Mouse (Mus musculus) forebrain, postnatal 0 days (tissue): ENCODE data around the gene Prkca. TPM values are rescaled to one million over a fixed set of nuclear protein-coding genes. Genes with fewer than 3 reads are reported as not detected.

ENCODE experiments used
- ATAC-seq: fragments of 200-750 bp; cut with Nextera tagmentation; 2 replicates; pipeline ENCODE4 v1.8.0; 2017; ENCODE audit warnings: mild to moderate bottlenecking, moderate library complexity
- DNase-seq: peaks from one replicate; pipeline ENCODE4 v3.0.0-alpha.2; 2015
- H3K27ac ChIP-seq: fragments of 300-500 bp; sonication (generic); 2 replicates; pipeline ENCODE4 v1.5.1; 2014; ENCODE audit warnings: low read depth, mild to moderate bottlenecking, antibody characterized with exemption, low read length, moderate library complexity, mixed read lengths
- H3K27me3 ChIP-seq: fragments of 300-500 bp; sonication (generic); 2 replicates; pipeline ENCODE4 v1.6.1; 2014; ENCODE audit warnings: mild to moderate bottlenecking, low read length, mixed read lengths; ENCODE audit not compliant: insufficient read depth
- H3K36me3 ChIP-seq: fragments of 300-500 bp; sonication (generic); 2 replicates; pipeline ENCODE4 v1.6.1; 2014; ENCODE audit warnings: mild to moderate bottlenecking, moderate library complexity; ENCODE audit not compliant: insufficient read depth
- H3K4me1 ChIP-seq: fragments of 300-500 bp; sonication (generic); 2 replicates; pipeline ENCODE4 v1.6.1; 2014; ENCODE audit warnings: antibody characterized with exemption; ENCODE audit not compliant: insufficient read depth
- H3K4me2 ChIP-seq: fragments of 300-500 bp; sonication (generic); 2 replicates; pipeline ENCODE4 v1.6.1; 2014; ENCODE audit warnings: low read depth, mild to moderate bottlenecking, moderate library complexity
- H3K4me3 ChIP-seq: fragments of 300-500 bp; sonication (generic); 2 replicates; pipeline ENCODE4 v1.5.1; 2014; ENCODE audit warnings: low read depth, low read length, mixed read lengths
- H3K9ac ChIP-seq: fragments of 300-500 bp; sonication (generic); 2 replicates; pipeline ENCODE4 v1.6.1; 2014; ENCODE audit warnings: mild to moderate bottlenecking
- H3K9me3 ChIP-seq: fragments of 300-500 bp; sonication (generic); 2 replicates; pipeline ENCODE4 v1.6.1; 2016; ENCODE audit warnings: low read length
- CTCF ChIP-seq: sonication (generic); IDR thresholded peaks from 2 replicates; pipeline ENCODE4 v1.5.1; 2016; ENCODE audit warnings: antibody characterized with exemption, control low read depth, low read depth
- WGBS: fragments of 180-500 bp; shearing (Covaris S2); extraction: QIAGEN DNeasy Blood & Tissue Kit; methylation state at CpG from one replicate; pipeline ENCODE4 v1.1.7; 2014; 5-methylcytosine and 5-hydroxymethylcytosine counted together
- polyA plus RNA-seq: library from polyadenylated mRNA; unstranded; fragments of >200 nt; fragmentation: Nextera tagmentation; extraction: Ambion mirVana; gene quantifications from 2 replicates; pipeline ENCODE4 v1.2.1, GENCODE M21; 2015
- total RNA-seq: library from RNA; depleted of rRNA; stranded (reverse); fragments of >200 nt; gene quantifications from 2 replicates; pipeline ENCODE4 v1.2.3, GENCODE M21; 2014

Gene Prkca
- total and polyA plus RNA-seq, 2 experiments from 2014 or later = 5.0 to 30.0 TPM

- Histone ChIP-seq H3K4me3 (no peak overlapping the region), H3K36me3 (no peaks in the 10 kb centered on the region), H3K9me3 (no peaks in the 10 kb centered on the region), H3K27me3 (no peaks in the 10 kb centered on the region), H3K27ac (no peak overlapping the region), H3K4me2 (no peak overlapping the region), H3K9ac (no peak overlapping the region), H3K4me1 (no peaks in the 10 kb centered on the region; the same call in 1 of the 2 replicates)
- DNase-seq (no peak), ATAC-seq (no peak)
- 62% methylated on average over 5 of the region's 5 CpGs for WGBS
- no peak for TF ChIP-seq CTCF
These were observed 31.2 kb downstream of the Prkca start for GRCm38 (mm10) chr11:108312516-108312915.

DNA sequence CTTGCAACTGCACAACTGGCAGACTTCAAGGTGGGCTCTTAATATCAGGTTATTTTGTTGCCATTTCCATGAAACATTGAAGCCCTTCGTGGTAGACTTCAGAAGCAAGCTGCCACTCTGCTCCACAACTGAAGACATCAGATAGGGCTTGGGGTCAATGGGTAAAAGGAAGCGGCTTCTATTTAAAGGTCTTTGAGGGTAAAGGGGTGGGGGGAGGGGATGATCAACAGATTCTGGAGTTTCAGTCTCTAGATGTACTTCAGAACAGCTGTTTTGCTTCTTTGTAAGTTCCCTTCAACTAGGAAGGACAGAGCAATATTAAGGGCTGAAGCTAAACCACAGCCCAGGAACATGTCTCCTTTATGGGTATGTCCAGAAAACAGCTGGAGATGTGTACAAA is 31.8 kb downstream of the Prkca start:
- Histone ChIP-seq H3K27me3 (no peaks in the 10 kb centered on the region), H3K4me1 (no peaks in the 10 kb centered on the region; the same call in 1 of the 2 replicates), H3K36me3 (no peaks in the 10 kb centered on the region), H3K4me2 (no peak overlapping the region), H3K9me3 (no peaks in the 10 kb centered on the region), H3K27ac (no peak overlapping the region), H3K9ac (no peak overlapping the region), H3K4me3 (no peak overlapping the region)
- 88% methylated on average over 2 of the region's 2 CpGs for WGBS
- DNase-seq = no peak
- ATAC-seq = no peak
- TF ChIP-seq CTCF = no peak

DNA sequence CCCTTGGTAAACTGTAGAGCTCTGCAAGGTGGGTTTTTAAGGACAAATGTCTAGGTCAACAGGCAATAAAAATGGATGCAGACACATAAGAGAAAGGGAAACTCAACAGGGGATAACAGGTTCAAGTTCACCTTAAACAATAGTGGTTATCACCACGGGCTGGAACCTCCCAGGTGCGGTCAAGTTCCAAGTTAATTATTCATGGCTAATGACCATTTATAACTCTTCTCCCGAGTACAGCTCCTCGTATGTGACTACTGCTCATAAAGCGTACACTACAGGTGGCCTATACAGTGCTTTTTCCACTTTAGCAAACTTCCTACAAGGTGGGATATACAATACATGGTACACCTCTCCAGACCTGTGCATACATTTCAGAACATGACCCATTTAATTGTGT is 33.9 kb downstream of the Prkca start:
- no peak for TF ChIP-seq CTCF
- no peak for ATAC-seq
- Histone ChIP-seq H3K9me3 (no peaks in the 10 kb centered on the region), H3K4me3 (no peak overlapping the region), H3K4me2 (no peak overlapping the region), H3K27ac (no peak overlapping the region), H3K9ac (no peak overlapping the region), H3K27me3 (no peaks in the 10 kb centered on the region), H3K4me1 (no peaks in the 10 kb centered on the region; the same call in 1 of the 2 replicates), H3K36me3 (no peaks in the 10 kb centered on the region)
- WGBS = 81% methylated on average over 5 of the region's 5 CpGs
- DNase-seq = no peak

DNA sequence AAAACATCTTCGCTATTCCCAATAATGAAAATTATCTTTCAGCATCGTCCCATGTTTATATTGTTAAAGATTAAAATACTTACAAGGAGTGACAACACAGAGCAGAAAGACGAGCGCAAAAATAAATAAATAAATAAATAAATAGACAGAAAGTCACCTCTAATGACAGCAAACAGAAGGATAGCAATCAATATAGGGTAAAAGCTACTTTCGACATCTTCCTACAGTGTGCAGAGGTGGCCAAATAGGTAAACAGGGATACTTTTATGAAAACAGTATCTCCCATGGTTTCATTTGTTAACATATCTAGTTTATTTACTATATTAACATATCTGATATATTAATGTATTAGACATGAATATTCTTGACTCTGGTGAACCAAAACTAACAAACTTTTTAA is 35.5 kb downstream of the Prkca start:
- Histone ChIP-seq H3K27ac (no peak overlapping the region), H3K27me3 (no peaks in the 10 kb centered on the region), H3K4me1 (no peaks in the 10 kb centered on the region; the same call in 1 of the 2 replicates), H3K4me2 (no peak overlapping the region), H3K9ac (no peak overlapping the region), H3K36me3 (no peaks in the 10 kb centered on the region), H3K9me3 (no peaks in the 10 kb centered on the region), H3K4me3 (no peak overlapping the region)
- ATAC-seq (no peak), DNase-seq (no peak)
- WGBS = 96% methylated on average over 5 of the region's 5 CpGs
- TF ChIP-seq CTCF = no peak

- DNase-seq = no peak
- no peak for TF ChIP-seq CTCF
- H3K9me3 ChIP-seq = no peaks in the 10 kb centered on the region
These were observed 36.5 kb downstream of the Prkca start for GRCm38 (mm10) chr11:108307258-108307657.

DNA sequence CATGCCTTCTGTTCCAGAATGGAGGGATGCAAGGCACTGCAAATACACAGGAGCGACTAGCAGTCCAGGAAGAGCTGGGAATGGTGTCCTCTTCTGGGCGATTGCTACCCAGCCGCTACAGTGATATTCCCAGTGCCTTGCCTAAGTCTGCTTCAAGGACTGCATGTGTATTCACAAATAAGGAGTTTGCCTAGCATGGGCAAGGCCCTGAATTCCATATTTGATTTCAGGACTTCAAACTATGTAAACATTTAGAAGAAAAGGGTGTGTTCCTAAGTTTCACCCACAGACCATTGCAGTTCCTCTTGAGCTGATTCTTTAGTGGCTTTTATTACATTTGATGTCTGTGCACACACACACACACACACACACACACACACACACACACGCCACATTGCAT is 39.9 kb downstream of the Prkca start:
- no peaks in the 10 kb centered on the region for H3K27me3 ChIP-seq
- H3K9ac ChIP-seq = no peak overlapping the region
- 92% methylated on average over 4 of the region's 4 CpGs for WGBS
- ATAC-seq (no peak), DNase-seq (no peak)
- no peaks in the 10 kb centered on the region for H3K4me1 ChIP-seq
- no peaks in the 10 kb centered on the region for H3K36me3 ChIP-seq
- no peak overlapping the region for H3K4me3 ChIP-seq
- H3K9me3 ChIP-seq = no peaks in the 10 kb centered on the region
- no peak overlapping the region for H3K27ac ChIP-seq
- no peak overlapping the region for H3K4me2 ChIP-seq
- no peak for TF ChIP-seq CTCF

More at GRCm38 (mm10) chr11:108307258-108307657, 36.5 kb downstream of the Prkca start:
- Histone ChIP-seq H3K27me3 (no peaks in the 10 kb centered on the region), H3K4me1 (no peaks in the 10 kb centered on the region; the same call in 1 of the 2 replicates), H3K27ac (no peak overlapping the region), H3K4me2 (no peak overlapping the region), H3K36me3 (no peaks in the 10 kb centered on the region), H3K4me3 (no peak overlapping the region), H3K9ac (no peak overlapping the region)
- ATAC-seq = no peak
- WGBS = 87% methylated on average over 7 of the region's 7 CpGs

- DNase-seq (no peak), ATAC-seq (no peak)
- Histone ChIP-seq H3K9ac (no peak overlapping the region), H3K9me3 (no peaks in the 10 kb centered on the region), H3K27me3 (no peaks in the 10 kb centered on the region), H3K36me3 (no peaks in the 10 kb centered on the region), H3K27ac (no peak overlapping the region), H3K4me2 (no peak overlapping the region), H3K4me1 (no peaks in the 10 kb centered on the region), H3K4me3 (no peak overlapping the region)
- 78% methylated on average over 10 of the region's 10 CpGs for WGBS
- TF ChIP-seq CTCF = no peak
These were observed 41.8 kb downstream of the Prkca start for GRCm38 (mm10) chr11:108301796-108302490.
